Mouse (Mus musculus): Measurements from ENCODE around the gene Rgs6.

- TF ChIP-seq CTCF (IDR thresholded peaks at IDR 0.05; ENCODE audit: low read depth): no peak
- TF ChIP-seq EP300 (IDR thresholded peaks at IDR 0.05; ENCODE audit: low read depth): no peak
These were observed 87.0 kb downstream of the Rgs6 start for GRCm38 (mm10) chr12:82675137-82675536.

All from liver, embryonic 14.5 days (tissue).